Mouse (Mus musculus) MEL (cell line): ENCODE measurements around the gene Tdrd7. TPM values are rescaled to one million over a fixed set of nuclear protein-coding genes. Genes with fewer than 3 reads are reported as not detected.

Source experiments
- DNase-seq: peaks from one replicate; pipeline ENCODE4 v3.0.0; 2011; ENCODE audit warnings: low read depth, low spot score
- H3K27ac ChIP-seq: 2 replicates; pipeline ENCODE4 v1.5.1; 2012; ENCODE audit warnings: low read depth, mild to moderate bottlenecking, control low read depth, low read length, moderate library complexity; ENCODE audit not compliant: control insufficient read depth
- H3K27me3 ChIP-seq, 2 experiments: fragments of 150-350 bp in 1 of 2; sonication (generic) in 1 of 2; 2 replicates each; pipeline ENCODE4 v1.6.1; 2012; ENCODE audit warnings: low read length in 2 of 2, mild to moderate bottlenecking in 2 of 2, improper control_type of control experiment in 1 of 2, moderate library complexity in 1 of 2; ENCODE audit not compliant: insufficient read depth in 2 of 2, control insufficient read depth in 1 of 2
- H3K36me3 ChIP-seq, 2 experiments: 2 replicates each; pipeline ENCODE4 v1.6.1; 2012 to 2014; ENCODE audit warnings: low read length in 2 of 2, improper control_type of control experiment in 1 of 2, inconsistent platforms in 1 of 2, mild to moderate bottlenecking in 1 of 2; ENCODE audit not compliant: insufficient read depth in 2 of 2, control insufficient read depth in 1 of 2
- H3K4me1 ChIP-seq, 2 experiments: fragments of 150-350 bp in 1 of 2; sonication (generic) in 1 of 2; 2 replicates each; pipeline ENCODE4 v1.6.1; 2012; ENCODE audit warnings: low read length in 2 of 2, improper control_type of control experiment in 1 of 2, mild to moderate bottlenecking in 1 of 2; ENCODE audit not compliant: insufficient read depth in 2 of 2, control insufficient read depth in 1 of 2
- H3K4me3 ChIP-seq, 2 experiments: fragments of 150-350 bp in 1 of 2; sonication (generic) in 1 of 2; 2 replicates each; pipeline ENCODE4 v1.5.1; 2012; ENCODE audit warnings: low read depth in 2 of 2, low read length in 2 of 2, mild to moderate bottlenecking in 2 of 2, moderate library complexity in 2 of 2, control low read depth in 1 of 2, improper control_type of control experiment in 1 of 2; ENCODE audit not compliant: control insufficient read depth in 1 of 2, insufficient read depth in 1 of 2
- H3K79me2 ChIP-seq: 2 replicates; pipeline ENCODE4 v1.6.1; 2012; ENCODE audit warnings: mild to moderate bottlenecking, low read length, moderate library complexity; ENCODE audit not compliant: control insufficient read depth, poor library complexity, insufficient read depth
- H3K9ac ChIP-seq: 2 replicates; pipeline ENCODE4 v1.6.1; 2012; ENCODE audit warnings: low read depth, mild to moderate bottlenecking, control low read depth, low read length, moderate library complexity; ENCODE audit not compliant: control insufficient read depth, poor library complexity, severe bottlenecking
- H3K9me3 ChIP-seq: fragments of 150-350 bp; sonication (generic); replicated peaks from 2 replicates; pipeline ENCODE4 v1.6.1; 2012; ENCODE audit warnings: mild to moderate bottlenecking, low read length, improper control_type of control experiment, moderate library complexity; ENCODE audit not compliant: insufficient read depth
- CHD1 ChIP-seq: IDR thresholded peaks from 2 replicates; pipeline ENCODE4 v1.6.1; 2012; ENCODE audit warnings: low read depth, mild to moderate bottlenecking, inconsistent platforms, low read length, improper control_type of control experiment
- CTCF ChIP-seq, 3 experiments: IDR thresholded peaks in 2 of 3; conservative IDR thresholded peaks in 1 of 3; 2 replicates each; pipeline ENCODE4 v1.5.1; 2011 to 2012; ENCODE audit warnings: low read length in 3 of 3, low read depth in 2 of 3, mild to moderate bottlenecking in 2 of 3, improper control_type of control experiment in 1 of 3, inconsistent platforms in 1 of 3, mixed read lengths in 1 of 3, moderate library complexity in 1 of 3; ENCODE audit not compliant: control insufficient read depth in 1 of 3, insufficient read depth in 1 of 3, poor library complexity in 1 of 3, severe bottlenecking in 1 of 3
- E2F4 ChIP-seq: IDR thresholded peaks from 2 replicates; pipeline ENCODE4 v1.6.1; 2011; ENCODE audit warnings: low read depth, low read length, improper control_type of control experiment, borderline replicate concordance
- ELF1 ChIP-seq: IDR thresholded peaks from 2 replicates; pipeline ENCODE4 v1.6.1; 2014; ENCODE audit warnings: low read depth, mild to moderate bottlenecking, inconsistent platforms, low read length, improper control_type of control experiment, moderate library complexity
- ETS1 ChIP-seq: IDR thresholded peaks from 2 replicates; pipeline ENCODE4 v1.6.1; 2012; ENCODE audit warnings: low read depth, mild to moderate bottlenecking, inconsistent platforms, low read length, improper control_type of control experiment, moderate library complexity
- GABPA ChIP-seq: IDR thresholded peaks from 2 replicates; pipeline ENCODE4 v1.6.1; 2012; ENCODE audit warnings: low read depth, mild to moderate bottlenecking, inconsistent platforms, low read length, improper control_type of control experiment, moderate library complexity
- GATA1 ChIP-seq: IDR thresholded peaks from 2 replicates; pipeline ENCODE4 v1.6.1; 2011; ENCODE audit warnings: low read depth, low read length, improper control_type of control experiment
- HCFC1 ChIP-seq: IDR thresholded peaks from 2 replicates; pipeline ENCODE4 v1.6.1; 2012; ENCODE audit warnings: low read depth, mild to moderate bottlenecking, inconsistent platforms, low read length, improper control_type of control experiment, moderate library complexity
- MAFK ChIP-seq: IDR thresholded peaks from 2 replicates; pipeline ENCODE4 v1.6.1; 2011; ENCODE audit warnings: low read depth, mild to moderate bottlenecking, low read length, improper control_type of control experiment, borderline replicate concordance
- MAZ ChIP-seq: IDR thresholded peaks from 2 replicates; pipeline ENCODE4 v1.6.1; 2012; ENCODE audit warnings: low read depth, mild to moderate bottlenecking, inconsistent platforms, low read length, improper control_type of control experiment
- MYB ChIP-seq: IDR thresholded peaks from 2 replicates; pipeline ENCODE4 v1.6.1; 2011; ENCODE audit warnings: mild to moderate bottlenecking, low read depth, low read length, improper control_type of control experiment
- NELFE ChIP-seq: IDR thresholded peaks from 2 replicates; pipeline ENCODE4 v1.6.1; 2011; ENCODE audit warnings: low read depth, low read length, improper control_type of control experiment
- POLR2A ChIP-seq, 2 experiments: IDR thresholded peaks; 2 replicates each; pipeline ENCODE4 v1.6.1; 2011 to 2012; ENCODE audit warnings: low read length in 2 of 2, mild to moderate bottlenecking in 2 of 2, control low read depth in 1 of 2, improper control_type of control experiment in 1 of 2, low read depth in 1 of 2, moderate library complexity in 1 of 2; ENCODE audit not compliant: control insufficient read depth in 1 of 2, insufficient read depth in 1 of 2, poor library complexity in 1 of 2
- POLR2AphosphoS5 ChIP-seq: IDR thresholded peaks from 2 replicates; pipeline ENCODE4 v1.6.1; 2012; ENCODE audit warnings: low read depth, borderline replicate concordance, mild to moderate bottlenecking, inconsistent platforms, low read length, moderate library complexity, mixed read lengths
- RCOR1 ChIP-seq: IDR thresholded peaks from 2 replicates; pipeline ENCODE4 v1.6.1; 2012; ENCODE audit warnings: low read depth, mild to moderate bottlenecking, inconsistent platforms, low read length, improper control_type of control experiment
- SIN3A ChIP-seq: IDR thresholded peaks from 2 replicates; pipeline ENCODE4 v1.6.1; 2012; ENCODE audit warnings: low read length, improper control_type of control experiment, inconsistent platforms
- SMC3 ChIP-seq: IDR thresholded peaks from 2 replicates; pipeline ENCODE4 v1.6.1; 2011; ENCODE audit warnings: low read depth, low read length, improper control_type of control experiment
- USF1 ChIP-seq: IDR thresholded peaks from 2 replicates; pipeline ENCODE4 v1.6.1; 2014; ENCODE audit warnings: low read depth, mild to moderate bottlenecking, inconsistent platforms, low read length, improper control_type of control experiment, moderate library complexity
- USF2 ChIP-seq, 2 experiments: IDR thresholded peaks; 2 replicates each; pipeline ENCODE4 v1.6.1; 2011 to 2012; ENCODE audit warnings: improper control_type of control experiment in 2 of 2, low read length in 2 of 2, borderline replicate concordance in 1 of 2, inconsistent platforms in 1 of 2, low read depth in 1 of 2, mild to moderate bottlenecking in 1 of 2; ENCODE audit not compliant: insufficient read depth in 1 of 2
- polyA plus RNA-seq, 2 experiments: library from polyadenylated mRNA; stranded (reverse) in 1 of 2; unstranded in 1 of 2; fragments of >175 nt in 1 of 2; fragments of >200 nt in 1 of 2; gene quantifications; 2 replicates each; pipeline versions ENCODE4 v1.2.1 to v1.2.4; 2012; ENCODE audit warnings: low replicate concordance in 2 of 2, low read depth in 1 of 2; ENCODE audit not compliant: insufficient read length in 2 of 2, insufficient read depth in 1 of 2, missing spikeins in 1 of 2
- total RNA-seq: library from RNA; depleted of rRNA; stranded (reverse); fragments of 300-350 nt; gene quantifications from 2 replicates; pipeline ENCODE4 v1.2.3, GENCODE M21; 2012

The Tdrd7 gene
- total and polyA plus RNA-seq, 3 experiments, result 7.7 to 11.9 TPM; not detected in 1

DNA sequence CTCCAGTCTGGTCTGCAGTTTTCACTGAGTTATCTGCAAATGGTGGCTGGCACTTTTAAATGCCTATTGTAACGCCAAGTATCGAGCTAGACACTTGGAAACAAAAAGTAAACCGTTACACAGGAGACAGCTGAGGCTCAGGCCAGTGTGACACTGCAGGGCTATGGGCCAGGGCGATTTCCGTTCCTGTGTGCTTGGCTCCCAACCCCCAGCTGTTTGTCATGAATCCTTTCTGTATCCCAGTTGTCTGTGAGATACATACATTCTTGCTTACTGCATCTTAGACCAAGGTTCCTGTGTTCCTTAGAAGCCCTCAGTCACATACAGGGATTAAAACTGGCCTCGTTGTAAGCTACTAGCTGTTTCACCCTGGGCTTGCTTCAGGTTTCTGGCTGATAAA, 63.1 kb downstream of the Tdrd7 start:
- DNase-seq, result no peak
- TF ChIP-seq SMC3 (no peak), MYB (no peak), USF2 (IDR thresholded peaks at IDR 0.05; ENCODE audit: borderline replicate concordance in 1 of 2, insufficient read depth in 1 of 2, low read depth in 1 of 2, low read length in 2 of 2) (no peak), POLR2A (IDR thresholded peaks at IDR 0.05; ENCODE audit: control insufficient read depth in 1 of 2, insufficient read depth in 1 of 2, low read depth in 1 of 2, low read length in 2 of 2, poor library complexity in 1 of 2) (no peak), ETS1 (no peak), GABPA (no peak), NELFE (no peak), CTCF (IDR thresholded peaks at IDR 0.05 in 2 of 3, conservative IDR thresholded peaks at IDR 0.05 in 1 of 3; ENCODE audit: control insufficient read depth in 1 of 3, insufficient read depth in 1 of 3, low read depth in 2 of 3, low read length in 3 of 3, poor library complexity in 1 of 3, severe bottlenecking in 1 of 3) (no peak), MAFK (no peak), ELF1 (no peak), CHD1 (no peak), E2F4 (no peak)
- H3K36me3 ChIP-seq, result peaks cover 0 to 7% of the 10 kb centered on the region in 2 experiments; a peak in 2 of 4 replicates
- H3K79me2 ChIP-seq, result no peaks in the 10 kb centered on the region
- H3K4me1 ChIP-seq, result peaks cover 0 to 7% of the 10 kb centered on the region in 2 experiments; a peak in 2 of 4 replicates
- no peaks in the 10 kb centered on the region for H3K27me3 ChIP-seq
- H3K4me3 ChIP-seq, result no peak overlapping the region
- H3K9ac ChIP-seq, result no peak overlapping the region
- no peaks in the 10 kb centered on the region for H3K9me3 ChIP-seq
- H3K27ac ChIP-seq, result no peak overlapping the region

DNA sequence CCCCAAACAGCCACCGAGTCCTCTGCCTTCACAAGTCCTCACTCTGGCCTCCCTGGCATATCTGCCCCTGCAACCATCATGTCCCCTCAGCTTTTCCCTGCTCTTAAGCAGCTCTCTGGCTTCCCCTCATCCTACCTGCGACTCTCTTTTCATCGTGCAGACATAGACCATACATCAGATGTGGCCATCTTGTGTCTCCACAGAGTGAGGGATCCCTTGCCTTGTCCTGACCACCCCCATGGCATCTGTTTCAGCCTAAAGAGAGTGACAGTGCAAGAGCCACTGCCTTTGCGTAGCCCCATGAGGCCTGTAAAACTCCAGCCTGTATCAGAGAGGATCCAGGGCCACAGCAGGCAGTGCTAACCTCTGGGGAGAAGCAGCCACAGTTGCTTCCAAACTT, 63.6 kb downstream of the Tdrd7 start:
- Histone ChIP-seq H3K27ac (no peak overlapping the region), H3K27me3 (no peaks in the 10 kb centered on the region), H3K79me2 (no peaks in the 10 kb centered on the region), H3K4me1 (peaks cover 0 to 7% of the 10 kb centered on the region in 2 experiments; a peak in 2 of 4 replicates), H3K9ac (no peak overlapping the region), H3K4me3 (no peak overlapping the region), H3K36me3 (peaks cover 0 to 3% of the 10 kb centered on the region in 2 experiments; a peak in 2 of 4 replicates), H3K9me3 (no peaks in the 10 kb centered on the region)
- no peak for TF ChIP-seq POLR2AphosphoS5
- TF ChIP-seq GATA1, result no peak
- TF ChIP-seq E2F4, result no peak
- no peak for TF ChIP-seq RCOR1
- TF ChIP-seq USF1, result no peak
- TF ChIP-seq ETS1, result no peak
- no peak for TF ChIP-seq SIN3A
- no peak for TF ChIP-seq HCFC1
- TF ChIP-seq POLR2A (IDR thresholded peaks at IDR 0.05; ENCODE audit: control insufficient read depth in 1 of 2, insufficient read depth in 1 of 2, low read depth in 1 of 2, low read length in 2 of 2, poor library complexity in 1 of 2), result no peak
- TF ChIP-seq MAZ, result no peak
- DNase-seq, result no peak
